Comparison of ENCODE assay signal across 8 mouse cellular contexts in the genomic region with DNA sequence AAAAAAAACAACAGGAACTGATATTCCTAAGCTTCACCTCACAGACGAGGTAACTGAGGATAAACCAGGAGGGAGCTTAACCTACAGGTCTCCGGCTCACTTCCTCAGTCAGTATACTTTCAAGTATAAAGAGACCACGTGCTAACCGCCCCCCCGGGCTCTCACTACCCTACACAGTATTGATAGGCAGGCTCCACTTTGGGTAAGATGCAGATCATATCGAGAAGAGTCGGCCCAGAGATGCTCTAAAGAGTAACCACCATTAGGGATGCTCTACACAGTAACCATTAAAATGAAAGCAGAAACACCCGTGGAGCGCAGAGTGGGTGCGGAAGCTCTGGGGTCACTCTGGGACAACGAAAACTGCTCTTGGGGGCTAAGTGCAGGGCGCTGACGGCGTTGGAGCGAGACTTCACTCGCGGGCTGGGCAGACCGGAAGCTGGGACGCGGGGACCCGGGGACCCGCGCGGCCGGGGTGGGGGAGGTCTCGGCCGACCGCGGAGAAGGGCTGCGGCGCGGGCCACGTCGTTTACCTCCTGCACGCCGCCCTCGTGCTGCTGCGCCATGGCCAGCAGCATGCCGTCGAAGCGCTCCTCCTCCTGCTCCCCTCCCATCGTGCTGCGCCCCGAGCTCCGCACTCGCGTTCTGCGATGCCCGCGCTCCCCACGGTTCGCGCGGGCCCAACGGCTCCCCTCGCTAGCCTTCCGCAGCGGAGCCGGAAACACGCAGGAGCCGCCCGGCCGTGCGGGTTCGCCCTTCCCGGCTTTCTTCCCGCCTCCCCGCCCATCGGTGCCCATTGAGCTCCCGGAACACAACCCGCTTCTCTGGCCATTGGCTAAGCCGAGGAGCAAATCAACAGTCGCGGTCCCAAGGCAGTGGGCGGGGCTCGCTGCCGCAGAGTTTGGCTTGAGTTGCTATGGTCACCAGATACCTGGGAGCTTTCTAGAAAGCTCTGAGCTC. TPM values are rescaled to one million over a fixed set of nuclear protein-coding genes. Genes with fewer than 3 reads are reported as not detected.
A peak's percentile ranks its signal among the peaks of the same experiment; 100 is the strongest.
DNase-seq lines count a peak whose midpoint lies in the region; ATAC-seq and TF ChIP-seq lines count a peak whose summit lies in the region.

TSS of gene Nudc (minus strand) at position 725 of the 960 bp plus-strand sequence.

- H3K27me3 ChIP-seq in kidney, embryonic 14.5 days (ENCODE audit: control insufficient read depth, insufficient read depth, low read length), result no peaks in the 10 kb centered on the region
- no peaks in the 10 kb centered on the region for H3K27me3 ChIP-seq in limb, embryonic 15.5 days

- H3K27ac ChIP-seq in bone marrow macrophage, adult 2 months (ENCODE audit: insufficient read depth, low read depth, low read length), result peak within 1 kb of the TSS; percentile 57
- H3K27ac ChIP-seq in embryonic fibroblast, embryonic 13.5 days (ENCODE audit: insufficient read depth, low read length), result no peak within 1 kb of the TSS
- peak within 1 kb of the TSS; percentile 69 for H3K27ac ChIP-seq in kidney, embryonic 14.5 days (ENCODE audit: low read depth, low read length)
- H3K27ac ChIP-seq in limb, embryonic 15.5 days, result peak within 1 kb of the TSS; percentile 67

- no peak for TF ChIP-seq CTCF in bone marrow macrophage, adult 2 months (IDR thresholded peaks at IDR 0.05; ENCODE audit: low read depth, low read length)
- TF ChIP-seq CTCF in embryonic fibroblast, embryonic 13.5 days (IDR thresholded peaks at IDR 0.05; ENCODE audit: borderline replicate concordance, insufficient read depth, low read length), result no peak

- H3K9me3 ChIP-seq in kidney, embryonic 14.5 days (ENCODE audit: control insufficient read depth, low read length), result no peaks in the 10 kb centered on the region
- H3K9me3 ChIP-seq in limb, embryonic 15.5 days, result no peaks in the 10 kb centered on the region

- under 1% methylated on average over 69 of the region's 77 CpGs for WGBS in kidney, embryonic 14.5 days
- WGBS in limb, embryonic 15.5 days, result under 1% methylated on average over 77 of the region's 77 CpGs

- peaks cover 24% of the 10 kb centered on the region for H3K4me1 ChIP-seq in bone marrow macrophage, adult 2 months (ENCODE audit: control insufficient read depth, insufficient read depth, low read length)
- H3K4me1 ChIP-seq in embryonic fibroblast, embryonic 13.5 days (ENCODE audit: control insufficient read depth, insufficient read depth, low read length), result no peaks in the 10 kb centered on the region
- H3K4me1 ChIP-seq in kidney, embryonic 14.5 days (ENCODE audit: control insufficient read depth, insufficient read depth, low read length), result peaks cover 12% of the 10 kb centered on the region; the same call in 1 of the 2 replicates
- peaks cover 15% of the 10 kb centered on the region for H3K4me1 ChIP-seq in limb, embryonic 15.5 days

- peak within 1 kb of the TSS; percentile 91 for H3K4me3 ChIP-seq in bone marrow macrophage, adult 2 months (ENCODE audit: insufficient read depth, low read length)
- peak within 1 kb of the TSS; percentile 100 for H3K4me3 ChIP-seq in embryonic fibroblast, embryonic 13.5 days (ENCODE audit: insufficient read depth, low read length)
- H3K4me3 ChIP-seq in kidney, embryonic 14.5 days (ENCODE audit: low read length), result peak within 1 kb of the TSS; percentile 81
- H3K4me3 ChIP-seq in limb, embryonic 15.5 days, result peak within 1 kb of the TSS; percentile 85

- H3K9ac ChIP-seq in kidney, embryonic 14.5 days (ENCODE audit: low read depth, low read length), result peak within 1 kb of the TSS; percentile 86
- H3K9ac ChIP-seq in limb, embryonic 15.5 days, result peak within 1 kb of the TSS; percentile 80

- peak; percentile 96 for DNase-seq in A20 (ENCODE audit: low read depth, low spot score)
- DNase-seq in heart, adult 9 months (ENCODE audit: low spot score in 2 of 2), result peak; percentile 96 to 97
- DNase-seq in monocyte, adult 2 months (ENCODE audit: low read depth in 1 of 2, low spot score in 2 of 2), result peak; percentile 85 to 87
- peak; percentile 96 for DNase-seq in spleen, postnatal 36 days (ENCODE audit: low spot score in 2 of 2)

- ATAC-seq in kidney, embryonic 14.5 days (ENCODE audit: low FRiP score, low TSS enrichment), result peak; percentile 97
- ATAC-seq in limb, embryonic 15.5 days (ENCODE audit: insufficient number of reproducible peaks, low FRiP score, low TSS enrichment, low read depth), result peak; percentile 96

- H3K4me2 ChIP-seq in kidney, embryonic 14.5 days (replicated peaks; ENCODE audit: low read depth, low read length), result peak within 1 kb of the TSS; percentile 83
- H3K4me2 ChIP-seq in limb, embryonic 15.5 days, result peak within 1 kb of the TSS; percentile 66

- TF ChIP-seq POLR2A in bone marrow macrophage, adult 2 months (IDR thresholded peaks at IDR 0.05; ENCODE audit: borderline replicate concordance, low read depth, low read length), result no peak
- peak; percentile 77 for TF ChIP-seq POLR2A in embryonic fibroblast, embryonic 13.5 days (IDR thresholded peaks at IDR 0.05; ENCODE audit: low read depth, low read length)

- peaks cover 28% of the 10 kb centered on the region for H3K36me3 ChIP-seq in kidney, embryonic 14.5 days (ENCODE audit: control insufficient read depth, insufficient read depth, low read length)
- peaks cover 29% of the 10 kb centered on the region for H3K36me3 ChIP-seq in limb, embryonic 15.5 days

RNA-seq across cellular contexts. Expression of gene Nudc, which starts in this region (rescaled TPM):
- polyA plus RNA-seq in bone marrow macrophage, adult 2 months (2012; ENCODE audit: insufficient read depth, insufficient read length, missing spikeins), result 107 and 110 TPM in 2 replicates
- 84.2 and 89.6 TPM in 2 replicates for polyA plus RNA-seq in embryonic fibroblast, embryonic 13.5 days (2011; ENCODE audit: insufficient read length, low read depth, missing spikeins)
- polyA plus RNA-seq in kidney, embryonic 14.5 days (2014; fragmentation: Nextera tagmentation; extraction: Ambion mirVana), result 285 and 287 TPM in 2 replicates
- 247 and 256 TPM in 2 replicates for polyA plus RNA-seq in limb, embryonic 15.5 days (2015; fragmentation: Nextera tagmentation; extraction: Ambion mirVana)
